ENCODE assay signal across 13 mouse cellular contexts in the genomic region with DNA sequence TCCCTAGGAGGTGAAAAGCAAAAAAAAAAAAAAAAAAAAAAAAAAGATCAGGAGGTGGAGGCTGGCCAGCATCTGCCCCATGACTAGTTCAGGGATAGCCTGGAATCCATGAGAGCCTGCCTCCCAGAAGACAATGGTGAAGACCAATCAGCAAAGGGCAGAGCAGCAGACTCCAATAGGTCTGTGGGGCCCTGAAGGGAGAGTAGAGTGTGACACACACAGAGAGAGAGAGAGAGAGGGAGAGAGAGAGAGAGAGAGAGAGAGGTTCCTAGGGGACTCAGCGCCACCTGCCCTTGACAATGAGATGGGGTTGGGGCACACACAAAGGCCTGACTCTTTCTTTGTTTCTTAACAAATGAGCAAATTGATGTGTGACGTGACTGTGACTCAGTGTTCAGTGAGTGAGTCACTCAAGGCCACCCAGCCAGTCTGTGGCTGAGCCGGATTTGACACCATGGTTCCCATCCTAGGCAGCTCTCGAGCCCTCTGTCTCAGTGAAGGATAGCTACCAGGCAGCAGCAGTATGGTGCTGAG. TPM values are rescaled to one million over a fixed set of nuclear protein-coding genes. Genes with fewer than 3 reads are reported as not detected.
DNase-seq lines count a peak whose midpoint lies in the region; ATAC-seq lines count a peak whose summit lies in the region.
"Had no signal": no experiment of that assay in that cellular context is flagged by ENCODE, and none has a peak within 500 bp of the region (broad histone marks: within the 10 kb centered on the region; RNA-seq: fewer than 3 reads in every experiment).

No protein-coding gene starts in this region.

- peak overlapping the region; percentile 42; the same call in 1 of the 2 replicates for H3K27ac ChIP-seq in heart, embryonic 15.5 days
- H3K27ac ChIP-seq in embryonic facial prominence, embryonic 11.5 days (replicated peaks; ENCODE audit: low read depth, low read length), result no peak overlapping the region

- H3K4me1 ChIP-seq in heart, embryonic 15.5 days (replicated peaks), result peaks cover 36% of the 10 kb centered on the region
- H3K4me1 ChIP-seq in embryonic facial prominence, embryonic 11.5 days (ENCODE audit: control insufficient read depth, insufficient read depth, low read length), result no peaks in the 10 kb centered on the region

- ATAC-seq in heart, embryonic 15.5 days (replicated peaks; ENCODE audit: insufficient number of reproducible peaks, insufficient read depth, low FRiP score, low read depth), result no peak
- peak; percentile 74 for ATAC-seq in embryonic facial prominence, embryonic 11.5 days (replicated peaks; ENCODE audit: insufficient number of reproducible peaks, low FRiP score, low TSS enrichment, low read depth)
- ATAC-seq in megakaryocyte progenitor cell, adult 5-6 weeks (replicated peaks; ENCODE audit: poor library complexity), result no peak

- 62% methylated on average over 4 of the region's 4 CpGs for WGBS in heart, embryonic 15.5 days
- WGBS in embryonic facial prominence, embryonic 11.5 days, result 64% methylated on average over 4 of the region's 4 CpGs

- no peak overlapping the region for H3K9ac ChIP-seq in heart, embryonic 15.5 days
- H3K9ac ChIP-seq in embryonic facial prominence, embryonic 11.5 days (replicated peaks; ENCODE audit: low read length), result no peak overlapping the region
- H3K9ac ChIP-seq: lung, embryonic 15.5 days had no signal

- H3K4me3 ChIP-seq in heart, embryonic 15.5 days, result no peak overlapping the region
- no peak overlapping the region for H3K4me3 ChIP-seq in embryonic facial prominence, embryonic 11.5 days (ENCODE audit: low read depth, low read length)
- H3K4me3 ChIP-seq: lung, embryonic 15.5 days had no signal

- no peak for DNase-seq in heart, adult 9 months (ENCODE audit: low spot score in 2 of 2)
- no peak for DNase-seq in embryonic facial prominence, embryonic 11.5 days (ENCODE audit: low spot score)
- peak; percentile 22 for DNase-seq in induced T-regulatory cell, adult 2 months (ENCODE audit: low read depth)
- peak; percentile 93 for DNase-seq in retina, postnatal 1 day
- DNase-seq in cerebellum, adult 9-10 months, result no peak
- DNase-seq in cerebellum, postnatal 14 days, result no peak

- no peaks in the 10 kb centered on the region for H3K36me3 ChIP-seq in heart, embryonic 15.5 days
- no peaks in the 10 kb centered on the region for H3K36me3 ChIP-seq in embryonic facial prominence, embryonic 11.5 days (replicated peaks; ENCODE audit: control insufficient read depth, insufficient read depth, low read depth, low read length)
- H3K36me3 ChIP-seq: G1E; lung, embryonic 15.5 days had no signal

- no peak overlapping the region for H3K4me2 ChIP-seq in heart, embryonic 15.5 days
- H3K4me2 ChIP-seq in embryonic facial prominence, embryonic 11.5 days (ENCODE audit: low read depth, low read length), result no peak overlapping the region
- H3K4me2 ChIP-seq: lung, embryonic 15.5 days had no signal

- no peaks in the 10 kb centered on the region for H3K9me3 ChIP-seq in heart, embryonic 15.5 days (replicated peaks)
- H3K9me3 ChIP-seq in embryonic facial prominence, embryonic 11.5 days (replicated peaks; ENCODE audit: control insufficient read depth, low read length), result no peaks in the 10 kb centered on the region
- H3K9me3 ChIP-seq: G1E; lung, embryonic 15.5 days had no signal

- H3K27me3 ChIP-seq in heart, embryonic 15.5 days, result no peaks in the 10 kb centered on the region
- no peaks in the 10 kb centered on the region for H3K27me3 ChIP-seq in embryonic facial prominence, embryonic 11.5 days (ENCODE audit: control insufficient read depth, insufficient read depth, low read length)
- H3K27me3 ChIP-seq: lung, embryonic 15.5 days had no signal

RNA-seq across cellular contexts. Expression of gene Lrrc74a, which starts 52.9 kb away (rescaled TPM):
- not detected in 2 replicates for polyA plus RNA-seq in heart, embryonic 15.5 days (2015; fragmentation: Nextera tagmentation; extraction: Ambion mirVana)
- polyA plus RNA-seq in embryonic facial prominence, embryonic 11.5 days (2014; fragmentation: Nextera tagmentation; extraction: Ambion mirVana), result not detected in 2 replicates
- not detected in 2 replicates for total RNA-seq in megakaryocyte progenitor cell, adult 5-6 weeks (2015)
- not detected in 2 replicates for total RNA-seq in megakaryocyte progenitor cell, adult 5-6 weeks (2017)
- polyA plus RNA-seq: cortical plate, adult 2 months; G1E; kidney, embryonic 14.5 days; lung, embryonic 15.5 days; small intestine, adult 2 months had no signal

Comparison
In these comparisons a context has a peak if more than half of its experiments do, and no peak if none do; other contexts are left out.
1. DNase-seq: peak in induced T-regulatory cell, adult 2 months (single experiment) and retina, postnatal 1 day (single experiment); none in heart, adult 9 months (0 of 2), embryonic facial prominence, embryonic 11.5 days (single experiment), cerebellum, adult 9-10 months (single experiment) and cerebellum, postnatal 14 days (0 of 2).